Comparison of ENCODE assay signal across 27 mouse cellular contexts in genomic region chr10:17277911-17278310, GRCm38 (mm10).
DNase-seq lines count a peak whose midpoint lies in the region; ATAC-seq and TF ChIP-seq lines count a peak whose summit lies in the region.
"Had no signal": no experiment of that assay in that cellular context is flagged by ENCODE, and none has a peak within 500 bp of the region (broad histone marks: within the 10 kb centered on the region; RNA-seq: fewer than 3 reads in every experiment).

No protein-coding gene starts in this region.

- H3K36me3 ChIP-seq in intestine, postnatal 0 days (ENCODE audit: control insufficient read depth, insufficient read depth), result no peaks in the 10 kb centered on the region
- H3K36me3 ChIP-seq in intestine, embryonic 15.5 days, result no peaks in the 10 kb centered on the region
- no peaks in the 10 kb centered on the region for H3K36me3 ChIP-seq in stomach, postnatal 0 days (ENCODE audit: control insufficient read depth, insufficient read depth, low read length)
- no peaks in the 10 kb centered on the region for H3K36me3 ChIP-seq in forebrain, embryonic 13.5 days (ENCODE audit: poor library complexity, severe bottlenecking)
- H3K36me3 ChIP-seq: hindbrain, embryonic 12.5 days; limb, embryonic 12.5 days; liver, embryonic 15.5 days; lung, embryonic 15.5 days had no signal

- peaks cover 6% of the 10 kb centered on the region; the same call in 1 of the 2 replicates for H3K4me1 ChIP-seq in intestine, postnatal 0 days (replicated peaks; ENCODE audit: control insufficient read depth, insufficient read depth, low read length)
- H3K4me1 ChIP-seq in intestine, embryonic 15.5 days (replicated peaks), result no peaks in the 10 kb centered on the region
- H3K4me1 ChIP-seq in stomach, postnatal 0 days (replicated peaks; ENCODE audit: control insufficient read depth, insufficient read depth), result no peaks in the 10 kb centered on the region
- H3K4me1 ChIP-seq in forebrain, embryonic 13.5 days, result no peaks in the 10 kb centered on the region
- H3K4me1 ChIP-seq: hindbrain, embryonic 12.5 days; limb, embryonic 12.5 days; liver, embryonic 15.5 days; lung, embryonic 15.5 days had no signal

- no peak overlapping the region for H3K27ac ChIP-seq in intestine, postnatal 0 days (ENCODE audit: low read depth, low read length)
- H3K27ac ChIP-seq in intestine, embryonic 15.5 days, result no peak overlapping the region
- no peak overlapping the region for H3K27ac ChIP-seq in stomach, postnatal 0 days (replicated peaks)
- no peak overlapping the region for H3K27ac ChIP-seq in forebrain, embryonic 13.5 days
- H3K27ac ChIP-seq: hindbrain, embryonic 12.5 days; limb, embryonic 12.5 days; liver, embryonic 15.5 days; lung, embryonic 15.5 days had no signal

- H3K27me3 ChIP-seq in intestine, postnatal 0 days (replicated peaks; ENCODE audit: control insufficient read depth, insufficient read depth, low read length), result no peaks in the 10 kb centered on the region
- H3K27me3 ChIP-seq in intestine, embryonic 15.5 days (replicated peaks), result no peaks in the 10 kb centered on the region
- H3K27me3 ChIP-seq in stomach, postnatal 0 days (ENCODE audit: control insufficient read depth, insufficient read depth, low read length), result no peaks in the 10 kb centered on the region
- no peaks in the 10 kb centered on the region for H3K27me3 ChIP-seq in forebrain, embryonic 13.5 days
- H3K27me3 ChIP-seq: hindbrain, embryonic 12.5 days; limb, embryonic 12.5 days; liver, embryonic 15.5 days; lung, embryonic 15.5 days; Patski had no signal

- no peak overlapping the region for H3K4me2 ChIP-seq in intestine, postnatal 0 days (replicated peaks; ENCODE audit: low read depth)
- H3K4me2 ChIP-seq in intestine, embryonic 15.5 days (replicated peaks), result no peak overlapping the region
- no peak overlapping the region for H3K4me2 ChIP-seq in stomach, postnatal 0 days (replicated peaks; ENCODE audit: low read depth)
- no peak overlapping the region for H3K4me2 ChIP-seq in forebrain, embryonic 13.5 days
- H3K4me2 ChIP-seq: heart, embryonic 11.5 days; hindbrain, embryonic 12.5 days; limb, embryonic 12.5 days; liver, embryonic 15.5 days; lung, embryonic 15.5 days; midbrain, embryonic 11.5 days had no signal

- TF ChIP-seq CTCF in intestine, postnatal 0 days (IDR thresholded peaks at IDR 0.05; ENCODE audit: low read depth), result peak; percentile 39
- TF ChIP-seq CTCF in stomach, postnatal 0 days (IDR thresholded peaks at IDR 0.05; ENCODE audit: low read depth), result peak; percentile 30; the same call in 1 of the 2 replicates

- no peak overlapping the region for H3K4me3 ChIP-seq in intestine, postnatal 0 days (ENCODE audit: low read depth, low read length)
- no peak overlapping the region for H3K4me3 ChIP-seq in intestine, embryonic 15.5 days (replicated peaks)
- H3K4me3 ChIP-seq in stomach, postnatal 0 days (ENCODE audit: low read depth, low read length), result no peak overlapping the region
- no peak overlapping the region for H3K4me3 ChIP-seq in forebrain, embryonic 13.5 days
- H3K4me3 ChIP-seq: erythroblast, embryonic 14.5 days; hindbrain, embryonic 12.5 days; limb, embryonic 12.5 days; liver, embryonic 15.5 days; lung, embryonic 15.5 days had no signal

- no peak overlapping the region for H3K9ac ChIP-seq in intestine, postnatal 0 days (ENCODE audit: low read depth, low read length)
- H3K9ac ChIP-seq in intestine, embryonic 15.5 days, result no peak overlapping the region
- no peak overlapping the region for H3K9ac ChIP-seq in stomach, postnatal 0 days (ENCODE audit: low read length)
- no peak overlapping the region for H3K9ac ChIP-seq in forebrain, embryonic 13.5 days
- H3K9ac ChIP-seq: forebrain, postnatal 0 days; hindbrain, embryonic 12.5 days; limb, embryonic 12.5 days; liver, embryonic 15.5 days; lung, embryonic 15.5 days had no signal

- no peak for TF ChIP-seq EP300 in stomach, postnatal 0 days (optimal IDR thresholded peaks at IDR 0.05)

- no peaks in the 10 kb centered on the region for H3K9me3 ChIP-seq in intestine, postnatal 0 days (ENCODE audit: control insufficient read depth)
- no peaks in the 10 kb centered on the region for H3K9me3 ChIP-seq in intestine, embryonic 15.5 days
- H3K9me3 ChIP-seq in stomach, postnatal 0 days (ENCODE audit: control insufficient read depth, low read length), result no peaks in the 10 kb centered on the region
- no peaks in the 10 kb centered on the region for H3K9me3 ChIP-seq in forebrain, embryonic 13.5 days (replicated peaks)
- H3K9me3 ChIP-seq: hindbrain, embryonic 12.5 days; liver, embryonic 15.5 days; lung, embryonic 15.5 days had no signal

- ATAC-seq in intestine, postnatal 0 days, result no peak
- ATAC-seq in intestine, embryonic 15.5 days, result no peak
- no peak for ATAC-seq in stomach, postnatal 0 days (ENCODE audit: low FRiP score, low TSS enrichment)
- no peak for ATAC-seq in forebrain, embryonic 13.5 days
- ATAC-seq: forebrain, postnatal 0 days; midbrain, embryonic 16.5 days; Patski had no signal

- DNase-seq in 416B (ENCODE audit: low read depth) (peak; percentile 16), ES-CJ7 (ENCODE audit: low read depth, low spot score) (peak; percentile 45)
- DNase-seq in stomach, postnatal 0 days (ENCODE audit: low spot score), result no peak
- DNase-seq in Muller cell, postnatal 12 days (ENCODE audit: inconsistent ontology term), result no peak
- DNase-seq: adrenal gland, postnatal 25 days; cerebellum, adult 18-20 months; cerebellum, postnatal 10 days; forebrain, postnatal 0 days; heart, postnatal 36 days; kidney, adult 18-20 months; kidney, postnatal 4 days; right cerebral cortex, adult 18-20 months; spleen, adult 18-20 months; thymus, adult 2 months; thymus, postnatal 36 days had no signal

Comparison
In these comparisons a context has a peak if more than half of its experiments do, and no peak if none do; other contexts are left out.
1. DNase-seq: peak in 416B (single experiment) and ES-CJ7 (single experiment); none in stomach, postnatal 0 days (single experiment) and Muller cell, postnatal 12 days (single experiment).